Mouse (Mus musculus) C2C12 (cell line): ENCODE results near the gene Gpbp1l1. TPM values are rescaled to one million over a fixed set of nuclear protein-coding genes. Genes with fewer than 3 reads are reported as not detected.

Experiments used
- H3K27me3 ChIP-seq: one replicate; pipeline ENCODE4 v1.6.1; 2011; ENCODE audit not compliant: control insufficient read depth, insufficient read depth, insufficient read length
- H3K36me3 ChIP-seq: one replicate; pipeline ENCODE4 v1.6.1; 2011; ENCODE audit not compliant: control insufficient read depth, insufficient read depth
- H3K4me3 ChIP-seq: one replicate; pipeline ENCODE4 v1.5.1; 2011; ENCODE audit warnings: mild to moderate bottlenecking, control low read depth; ENCODE audit not compliant: poor library complexity, insufficient read depth, severe bottlenecking
- H3K79me2 ChIP-seq: one replicate; pipeline ENCODE4 v1.6.1; 2011; ENCODE audit not compliant: control insufficient read depth, insufficient read depth
- H3K79me3 ChIP-seq: one replicate; pipeline ENCODE4 v1.6.1; 2011; ENCODE audit warnings: low read depth, control low read depth
- H3ac ChIP-seq: one replicate; pipeline ENCODE3; 2011; ENCODE audit warnings: low read depth; ENCODE audit not compliant: control insufficient read depth, insufficient read length
- CEBPB ChIP-seq: IDR thresholded peaks from one replicate; pipeline ENCODE4 v1.6.1; 2011; ENCODE audit warnings: low read depth, mild to moderate bottlenecking, control low read depth, moderate library complexity
- CTCF ChIP-seq: IDR thresholded peaks from one replicate; pipeline ENCODE4 v1.5.1; 2011; ENCODE audit not compliant: control insufficient read depth, insufficient read depth, insufficient read length
- FOSL1 ChIP-seq: IDR thresholded peaks from one replicate; pipeline ENCODE4 v1.8.0; 2011; ENCODE audit warnings: mild to moderate bottlenecking, low read length; ENCODE audit not compliant: poor library complexity, insufficient read depth, severe bottlenecking
- MAX ChIP-seq: IDR thresholded peaks from one replicate; pipeline ENCODE4 v1.6.1; 2011; ENCODE audit warnings: mild to moderate bottlenecking, control low read depth
- MYOD1 ChIP-seq: IDR thresholded peaks from one replicate; pipeline ENCODE4 v1.6.1; 2011; ENCODE audit warnings: low read depth; ENCODE audit not compliant: control insufficient read depth, insufficient read length
- MYOG ChIP-seq: IDR thresholded peaks from one replicate; pipeline ENCODE4 v1.6.1; 2011; ENCODE audit not compliant: control insufficient read depth, insufficient read length; ENCODE audit errors: extremely low read depth
- USF1 ChIP-seq: IDR thresholded peaks from one replicate; pipeline ENCODE4 v1.6.1; 2011; ENCODE audit warnings: low read depth, mild to moderate bottlenecking, control low read depth, moderate library complexity
- long read RNA-seq, 2 experiments: library from polyadenylated mRNA; unstranded; transcript quantifications; one replicate each; pipeline ENCODE4 v2.0.0; 2019 to 2020
- polyA plus RNA-seq: library from polyadenylated mRNA; unstranded; fragments of >200 nt; fragmentation: generic; extraction: Trizol; gene quantifications from one replicate; pipeline ENCODE4 v1.2.1, GENCODE M21; 2012; ENCODE audit warnings: missing spikeins

The Gpbp1l1 gene
- 13.0 TPM for polyA plus RNA-seq
- long read RNA-seq, experiment 1, partial matches to known transcripts, result 1 of 2 reads
- long read RNA-seq, experiment 1, other reads (novel, unspliced or antisense), result 1 of 2 reads
- long read RNA-seq, experiment 2, transcript Gpbp1l1-201 (12 exons, 3,588 nt), result major isoform, 11 of 24 reads
- long read RNA-seq, experiment 2, partial matches to known transcripts, result 11 of 24 reads
- long read RNA-seq, experiment 2, other reads (novel, unspliced or antisense), result 2 of 24 reads

DNA sequence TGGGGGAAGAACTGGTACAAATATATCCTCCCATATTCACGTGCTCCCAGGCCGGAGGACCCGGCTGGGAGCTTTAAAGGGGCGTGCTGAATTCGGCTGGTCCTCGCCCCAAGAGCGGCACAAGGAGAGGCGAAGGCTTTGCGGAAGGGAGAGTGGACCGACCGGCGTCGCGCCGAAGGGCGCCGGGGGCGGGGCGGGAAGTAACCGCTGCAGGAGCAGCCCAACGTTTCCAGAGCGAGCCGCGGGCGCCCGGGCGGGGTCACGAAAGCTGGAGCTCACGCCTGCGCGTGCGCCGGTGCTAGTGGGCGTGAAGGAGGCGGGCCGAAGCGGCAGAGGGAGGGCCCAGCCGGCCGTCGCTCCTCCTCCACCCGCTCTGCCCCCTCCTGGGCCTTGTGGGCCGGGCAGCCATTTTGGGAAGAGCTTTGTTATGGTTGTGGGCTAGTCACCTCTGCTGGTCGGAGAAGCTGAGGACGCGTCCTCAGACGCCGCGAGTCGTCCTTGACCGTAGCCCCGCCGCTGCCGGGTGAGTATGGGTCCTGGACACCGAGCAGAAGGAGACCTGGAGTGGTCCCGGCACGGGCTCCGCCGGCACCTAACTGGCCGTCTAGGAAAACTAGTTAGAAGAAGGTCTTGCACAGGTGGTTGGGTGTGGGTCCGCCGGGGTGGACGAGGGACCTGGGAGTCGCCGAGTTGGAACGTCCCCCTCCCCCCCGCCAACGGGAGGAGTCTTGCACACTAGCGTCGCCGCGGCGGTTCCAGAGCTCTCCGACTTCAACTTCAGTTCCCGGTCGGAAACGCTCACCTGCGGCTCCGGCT is at the start of gene Gpbp1l1:
Gpbp1l1 (plus strand) TSS at position 353 of the 816 bp plus-strand sequence.
- H3K27me3 ChIP-seq, result no peaks in the 10 kb centered on the region
- peaks cover 17% of the 10 kb centered on the region for H3K36me3 ChIP-seq
- peaks cover 51% of the 10 kb centered on the region for H3K79me3 ChIP-seq
- no peak for TF ChIP-seq FOSL1
- TF ChIP-seq MAX, result peak; percentile 71
- peaks cover 67% of the 10 kb centered on the region for H3K79me2 ChIP-seq
- peak within 1 kb of the TSS; percentile 70 for H3K4me3 ChIP-seq
- H3ac ChIP-seq, result peak within 1 kb of the TSS; percentile 83

DNA sequence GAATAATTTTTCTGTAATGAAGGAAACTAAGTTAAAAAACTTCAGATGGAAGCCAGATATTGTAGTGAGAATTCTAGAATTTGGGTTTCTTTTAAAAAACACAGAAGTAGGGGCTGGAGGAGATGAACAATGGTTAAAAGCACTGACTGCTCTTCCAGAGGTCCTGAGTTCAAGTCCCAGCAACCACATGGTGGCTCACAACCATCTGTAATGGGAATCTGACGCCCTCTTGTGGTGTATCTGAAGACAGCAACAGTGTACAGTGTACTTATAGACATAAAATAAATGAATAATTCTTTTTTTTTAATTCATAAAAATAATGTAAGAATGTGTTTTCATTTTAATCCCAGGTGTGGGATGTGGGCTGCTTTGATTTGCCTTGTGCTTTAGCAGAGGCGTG is 26.3 kb upstream of the Gpbp1l1 start:
- H3K79me3 ChIP-seq, result no peaks in the 10 kb centered on the region
- H3ac ChIP-seq, result no peak overlapping the region

DNA sequence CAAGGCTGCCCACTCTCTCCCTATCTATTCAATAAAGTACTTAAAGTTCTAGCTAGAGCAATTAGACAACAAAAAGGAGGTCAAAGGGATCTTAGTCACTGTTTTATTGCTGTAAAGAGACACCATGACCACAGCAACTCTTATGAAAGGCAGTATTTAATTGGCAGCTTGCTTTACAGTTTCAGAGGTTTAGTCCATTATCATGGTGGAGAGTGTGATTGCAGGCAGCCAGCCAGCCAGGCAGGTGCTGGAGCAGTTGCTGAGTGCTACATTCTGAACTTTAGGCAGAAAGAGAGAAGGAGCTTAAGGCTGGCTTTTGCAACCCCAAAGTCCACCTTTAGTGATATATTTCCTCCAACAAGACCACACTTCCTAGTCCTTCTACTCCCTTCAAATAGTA is 21.1 kb upstream of the Gpbp1l1 start:
- TF ChIP-seq CTCF (no peak), CEBPB (no peak), USF1 (no peak), FOSL1 (no peak), MYOD1 (no peak), MAX (no peak), MYOG (no peak)
- Histone ChIP-seq H3K4me3 (no peak overlapping the region), H3K79me3 (no peaks in the 10 kb centered on the region), H3K27me3 (no peaks in the 10 kb centered on the region), H3ac (no peak overlapping the region), H3K79me2 (no peaks in the 10 kb centered on the region), H3K36me3 (no peaks in the 10 kb centered on the region)

More for the DNA sequence above, 26.3 kb upstream of the Gpbp1l1 start:
- Histone ChIP-seq H3K79me2 (no peaks in the 10 kb centered on the region), H3K36me3 (peaks cover 4% of the 10 kb centered on the region), H3K27me3 (no peaks in the 10 kb centered on the region), H3K4me3 (no peak overlapping the region)
- no peak for TF ChIP-seq CTCF
- no peak for TF ChIP-seq FOSL1
- no peak for TF ChIP-seq MYOG
- TF ChIP-seq MAX, result no peak
- no peak for TF ChIP-seq USF1
- no peak for TF ChIP-seq MYOD1
- TF ChIP-seq CEBPB, result no peak

DNA sequence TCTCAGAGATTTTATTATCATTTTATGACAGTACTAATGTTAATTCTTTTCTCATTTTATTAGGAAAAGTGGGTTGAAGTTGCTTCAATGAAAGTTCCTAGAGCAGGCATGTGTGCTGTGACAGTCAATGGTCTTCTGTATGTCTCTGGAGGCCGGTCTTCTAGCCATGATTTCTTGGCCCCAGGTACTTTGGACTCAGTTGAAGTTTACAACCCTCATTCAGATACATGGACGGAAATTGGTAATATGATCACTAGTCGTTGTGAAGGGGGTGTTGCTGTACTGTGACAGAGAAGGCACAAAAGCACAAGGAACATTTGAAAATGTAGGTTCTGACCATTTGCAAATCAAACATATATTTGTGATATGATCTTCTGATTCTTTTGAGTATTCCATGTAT is 19.7 kb upstream of the Gpbp1l1 start:
- no peaks in the 10 kb centered on the region for H3K36me3 ChIP-seq
- H3K79me3 ChIP-seq, result no peaks in the 10 kb centered on the region
- no peaks in the 10 kb centered on the region for H3K79me2 ChIP-seq
- no peaks in the 10 kb centered on the region for H3K27me3 ChIP-seq
- no peak overlapping the region for H3K4me3 ChIP-seq
- H3ac ChIP-seq, result no peak overlapping the region
- TF ChIP-seq FOSL1, result no peak
- no peak for TF ChIP-seq USF1
- no peak for TF ChIP-seq CTCF
- TF ChIP-seq MYOD1, result no peak
- TF ChIP-seq MYOG, result no peak
- no peak for TF ChIP-seq CEBPB
- TF ChIP-seq MAX, result no peak

DNA sequence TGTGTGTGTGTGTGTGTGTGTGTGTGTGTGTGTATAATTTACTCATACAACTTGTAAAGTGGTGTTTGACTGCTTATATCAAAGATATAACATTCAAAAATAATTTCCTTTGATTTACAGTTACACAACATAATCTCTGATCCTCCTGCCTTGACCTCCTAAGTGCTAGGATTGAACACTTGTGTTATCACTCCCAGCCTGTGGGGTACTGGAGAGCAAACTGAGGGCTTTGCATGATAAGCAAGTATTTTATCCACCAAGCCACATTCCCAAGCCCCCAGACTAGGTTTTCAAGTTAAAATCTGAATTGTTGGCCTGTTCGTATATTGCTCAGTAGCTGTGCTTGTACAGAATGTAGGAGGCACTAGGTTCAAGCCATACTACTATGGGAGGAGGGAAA is 7.0 kb upstream of the Gpbp1l1 start:
- H3K27me3 ChIP-seq, result no peaks in the 10 kb centered on the region
- peaks cover 6% of the 10 kb centered on the region for H3K79me3 ChIP-seq
- no peak overlapping the region for H3K4me3 ChIP-seq
- peaks cover 22% of the 10 kb centered on the region for H3K36me3 ChIP-seq
- H3ac ChIP-seq, result no peak overlapping the region
- TF ChIP-seq CTCF (no peak), MYOD1 (no peak), USF1 (no peak), MAX (no peak), CEBPB (no peak), MYOG (no peak), FOSL1 (no peak)
- peaks cover 13% of the 10 kb centered on the region for H3K79me2 ChIP-seq

DNA sequence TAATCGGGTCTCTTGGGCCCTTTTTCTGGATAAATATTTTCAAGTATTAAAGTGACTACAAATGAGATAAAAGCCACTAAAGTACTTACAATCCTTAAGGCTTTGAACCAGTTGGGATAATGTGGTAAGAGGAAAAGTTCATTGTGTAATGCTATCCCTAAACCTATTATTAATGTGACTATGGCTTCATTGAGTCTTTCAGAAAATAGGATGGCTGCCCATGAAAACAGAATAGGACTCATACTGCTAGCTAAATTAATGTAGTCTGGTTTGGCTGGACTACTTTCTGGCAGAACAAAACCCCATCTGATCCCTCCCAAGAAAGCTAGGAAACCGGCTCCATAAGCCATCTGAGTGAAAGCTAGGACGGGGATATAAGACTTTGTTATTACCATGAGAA is 4.4 kb upstream of the Gpbp1l1 start:
- H3K36me3 ChIP-seq, result peaks cover 22% of the 10 kb centered on the region
- no peak overlapping the region for H3K4me3 ChIP-seq
- H3ac ChIP-seq, result no peak overlapping the region
- H3K79me2 ChIP-seq, result peaks cover 22% of the 10 kb centered on the region
- TF ChIP-seq USF1 (no peak), MYOD1 (no peak), CTCF (no peak), MYOG (no peak), CEBPB (no peak), FOSL1 (no peak), MAX (no peak)
- H3K27me3 ChIP-seq, result no peaks in the 10 kb centered on the region
- peaks cover 7% of the 10 kb centered on the region for H3K79me3 ChIP-seq
